Mouse (Mus musculus) stomach, postnatal 0 days (tissue): ENCODE results near the gene Tmem132d.

Source experiments
- CTCF ChIP-seq: IDR thresholded peaks from 2 replicates; pipeline ENCODE4 v1.5.1; 2016; ENCODE audit warnings: antibody characterized with exemption, low read depth, mild to moderate bottlenecking, moderate library complexity
- EP300 ChIP-seq: optimal IDR thresholded peaks from 2 replicates; pipeline ENCODE3; 2016; ENCODE audit warnings: antibody characterized with exemption

GRCm38 (mm10) chr5:128291191-128291590 lies 141.7 kb downstream of the Tmem132d start:
- no peak for TF ChIP-seq CTCF
- TF ChIP-seq EP300 = no peak
